Mouse (Mus musculus) central nervous system, embryonic 11.5 days (tissue): ENCODE results near the gene Col13a1. TPM values are rescaled to one million over a fixed set of nuclear protein-coding genes. Genes with fewer than 3 reads are reported as not detected.

Experiments
- polyA plus RNA-seq: library from polyadenylated mRNA; depleted of rRNA; stranded (reverse); fragments of >200 nt; gene quantifications from 2 replicates; pipeline ENCODE4 v1.2.3, GENCODE M21; 2012; rRNA removed

Col13a1 gene
- polyA plus RNA-seq = 4.9 and 7.5 TPM in 2 replicates

DNA sequence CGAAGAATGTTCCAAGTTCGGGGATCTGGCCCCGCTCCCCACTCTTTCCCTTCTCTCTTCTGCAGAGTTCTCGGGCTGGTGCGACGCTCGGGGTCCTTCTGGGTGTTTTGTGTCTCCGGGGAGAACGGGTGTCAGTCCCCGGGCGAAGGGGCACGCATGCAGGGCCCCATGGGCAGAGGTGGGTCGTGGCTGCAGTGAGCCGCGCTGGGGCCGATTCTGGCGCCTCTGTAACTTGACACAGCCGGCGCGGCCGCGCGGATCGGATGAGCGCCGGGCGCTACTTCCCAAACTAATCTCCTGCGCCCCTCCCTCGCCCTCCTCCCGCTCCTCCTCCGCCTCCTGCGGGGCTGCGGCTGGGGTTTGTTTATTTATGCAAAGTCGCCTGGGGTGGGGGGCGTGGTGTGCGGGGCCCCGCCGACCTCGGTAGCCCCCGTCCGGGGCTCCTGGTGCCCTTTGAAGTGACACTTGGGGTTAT is at the start of gene Col13a1:
Gene Col13a1, minus strand, starts transcription at position 243 of the 475 bp plus-strand sequence.

Other genes starting within 250 kb of the Col13a1 start
- gene H2afy2, start 195.0 kb downstream of the Col13a1 start, polyA plus RNA-seq = 159 and 184 TPM in 2 replicates
- gene Neurog3, start 154.0 kb upstream of the Col13a1 start, polyA plus RNA-seq = 0.95 and 2.4 TPM in 2 replicates
- 11.5 and 13.4 TPM in 2 replicates for gene Fam241b, start 164.8 kb upstream of the Col13a1 start, polyA plus RNA-seq